Mouse (Mus musculus) kidney, postnatal 25 days (tissue): ENCODE measurements around the gene Kcnh1.
A peak's percentile ranks its signal among the peaks of the same experiment; 100 is the strongest.

Experiments used
- DNase-seq, 2 experiments: peaks; one replicate each; pipeline ENCODE4 v3.0.0; 2021; ENCODE audit warnings: mixed read lengths in 2 of 2

The Kcnh1 gene

GRCm38 (mm10) chr1:192190508-192191321 is at the start of gene Kcnh1:
Gene Kcnh1 (plus strand): TSS chr1:192190774.
- DNase-seq = peak; percentile 90 to 92

- DNase-seq = no peak
Observed at GRCm38 (mm10) chr1:192151179-192151578, 39.4 kb upstream of the Kcnh1 start.

- DNase-seq = no peak
Observed at GRCm38 (mm10) chr1:192171477-192171876, 19.1 kb upstream of the Kcnh1 start.

- DNase-seq = no peak
Observed at GRCm38 (mm10) chr1:192179877-192180276, 10.7 kb upstream of the Kcnh1 start.

- DNase-seq = no peak
Observed at GRCm38 (mm10) chr1:192181696-192182257, 8.8 kb upstream of the Kcnh1 start.

- DNase-seq = peak in 1 of 2 experiments; percentile 40
Observed at GRCm38 (mm10) chr1:192189056-192189455, 1.5 kb upstream of the Kcnh1 start.

- no peak for DNase-seq
Observed at GRCm38 (mm10) chr1:192189771-192190170, 803 bp upstream of the Kcnh1 start.

GRCm38 (mm10) chr1:192191322-192191639 is 707 bp downstream of the Kcnh1 start:
- no peak for DNase-seq

GRCm38 (mm10) chr1:192191859-192192258 is 1.3 kb downstream of the Kcnh1 start:
- no peak for DNase-seq

GRCm38 (mm10) chr1:192192710-192193109 is 2.1 kb downstream of the Kcnh1 start:
- DNase-seq = no peak

- DNase-seq = no peak
Observed at GRCm38 (mm10) chr1:192193656-192194055, 3.1 kb downstream of the Kcnh1 start.

- peak in 1 of 2 experiments; percentile 46 for DNase-seq
Observed at GRCm38 (mm10) chr1:192197495-192197894, 6.9 kb downstream of the Kcnh1 start.

GRCm38 (mm10) chr1:192202936-192203335 is 12.4 kb downstream of the Kcnh1 start:
- DNase-seq = no peak

GRCm38 (mm10) chr1:192207956-192208355 is 17.4 kb downstream of the Kcnh1 start:
- no peak for DNase-seq

- DNase-seq = no peak
Observed at GRCm38 (mm10) chr1:192212448-192212847, 21.9 kb downstream of the Kcnh1 start.

- DNase-seq = no peak
Observed at GRCm38 (mm10) chr1:192214666-192215065, 24.1 kb downstream of the Kcnh1 start.

- no peak for DNase-seq
Observed at GRCm38 (mm10) chr1:192220156-192220555, 29.6 kb downstream of the Kcnh1 start.

GRCm38 (mm10) chr1:192224161-192224560 is 33.6 kb downstream of the Kcnh1 start:
- DNase-seq = no peak

GRCm38 (mm10) chr1:192232696-192233095 is 42.1 kb downstream of the Kcnh1 start:
- no peak for DNase-seq

GRCm38 (mm10) chr1:192246836-192247235 is 56.3 kb downstream of the Kcnh1 start:
- DNase-seq = no peak

- no peak for DNase-seq
Observed at GRCm38 (mm10) chr1:192259146-192259545, 68.6 kb downstream of the Kcnh1 start.

- no peak for DNase-seq
Observed at GRCm38 (mm10) chr1:192259616-192260015, 69.0 kb downstream of the Kcnh1 start.

- no peak for DNase-seq
Observed at GRCm38 (mm10) chr1:192265704-192266103, 75.1 kb downstream of the Kcnh1 start.

- no peak for DNase-seq
Observed at GRCm38 (mm10) chr1:192266956-192267355, 76.4 kb downstream of the Kcnh1 start.

GRCm38 (mm10) chr1:192268878-192269277 is 78.3 kb downstream of the Kcnh1 start:
- DNase-seq = no peak
